Mouse (Mus musculus): Measurements from ENCODE around the gene Utp18.

Utp18 gene

DNA sequence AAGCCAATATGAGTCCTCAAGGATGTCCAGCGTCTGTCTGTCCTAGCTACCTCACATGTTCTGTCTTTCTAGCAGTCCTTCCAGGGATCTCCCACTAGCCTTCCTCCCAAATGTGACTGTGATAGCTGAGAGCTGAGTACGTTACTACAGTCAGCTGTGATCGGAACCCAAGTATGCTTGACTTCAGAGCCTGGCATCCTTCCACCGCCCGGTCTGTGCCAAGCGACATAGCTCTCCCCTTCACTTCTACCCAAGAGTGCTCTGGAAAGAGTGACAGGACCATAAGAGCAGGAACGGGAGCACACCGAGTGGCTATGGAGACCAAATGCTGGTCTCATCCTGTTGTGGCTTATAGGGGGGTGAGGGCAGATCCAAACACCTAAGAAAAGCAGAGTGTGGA lies 55.6 kb downstream of the Utp18 start:
- no peak for DNase-seq (ENCODE audit: extremely low spot score, low read depth, low spot score)

DNA sequence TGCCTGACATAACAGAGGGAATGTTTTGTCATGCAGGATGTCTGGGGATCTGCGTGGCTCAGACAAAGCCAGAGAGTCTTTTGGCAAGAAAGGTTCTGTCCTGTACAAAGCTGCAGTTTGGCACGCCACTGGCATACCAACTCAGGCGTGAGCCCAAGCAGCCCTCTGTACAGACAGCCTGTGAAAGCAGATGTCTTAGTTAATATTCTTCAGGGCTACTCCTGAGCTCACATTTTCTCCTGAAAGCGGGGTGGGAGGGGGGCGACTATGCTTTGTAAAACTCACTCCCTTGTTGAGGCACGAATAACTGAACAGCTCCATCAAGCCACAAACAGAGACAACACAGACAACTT lies 56.3 kb downstream of the Utp18 start:
- no peak for DNase-seq (ENCODE audit: extremely low spot score, low read depth, low spot score)

DNA sequence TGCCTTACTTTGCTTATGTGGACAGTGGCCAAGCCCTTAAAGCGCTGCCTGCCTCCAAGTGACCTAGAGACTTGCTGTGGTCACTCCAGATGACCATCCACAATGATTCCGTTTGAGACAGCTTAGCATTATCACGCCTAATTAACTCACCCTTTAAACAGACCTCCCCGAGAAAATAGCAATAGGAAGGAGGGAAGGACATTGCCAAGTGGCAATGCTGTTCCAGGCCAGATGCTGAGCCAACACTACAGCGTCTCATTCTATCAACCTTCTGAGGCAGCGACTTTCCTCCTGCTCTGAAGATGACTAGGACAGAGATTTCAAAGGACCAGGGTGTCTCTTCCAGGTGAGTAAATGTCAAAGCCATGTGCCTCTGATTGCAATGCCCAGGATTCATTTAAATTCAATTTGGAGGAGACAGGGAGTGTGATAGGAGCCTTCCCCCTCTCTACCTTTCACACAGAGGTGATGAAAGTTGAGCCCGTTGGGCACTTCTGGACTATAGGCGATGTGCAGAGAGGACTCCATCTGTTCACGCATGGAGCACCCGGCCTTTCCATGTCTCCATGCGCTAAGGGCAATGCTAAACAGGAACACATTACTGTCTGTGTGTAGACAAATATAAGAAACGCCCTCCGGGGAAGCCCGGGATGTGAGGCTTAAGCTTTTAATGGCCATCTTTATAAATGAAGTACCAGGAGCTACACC lies 56.8 kb downstream of the Utp18 start:
- no peak for DNase-seq (ENCODE audit: extremely low spot score, low read depth, low spot score)

DNA sequence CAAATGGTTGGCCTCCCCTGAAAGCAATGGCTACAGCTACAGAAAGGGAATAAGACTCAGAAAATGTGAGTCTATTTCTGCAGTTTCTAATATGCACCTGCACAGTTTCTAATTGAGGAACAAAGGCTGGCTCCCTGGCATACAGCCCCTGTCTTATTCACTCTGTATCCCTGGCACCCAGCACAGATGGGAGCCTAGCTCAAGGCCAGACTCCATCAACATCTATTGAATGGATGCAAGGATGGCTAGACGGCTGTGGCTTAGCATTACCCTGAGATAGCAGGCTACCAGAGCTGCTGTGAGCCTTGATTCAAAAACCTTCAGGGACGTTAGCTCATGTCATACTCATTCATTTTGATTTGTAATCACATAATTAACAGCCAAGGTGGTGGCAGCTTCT lies 63.3 kb downstream of the Utp18 start:
- no peak for DNase-seq (ENCODE audit: extremely low spot score, low read depth, low spot score)

DNA sequence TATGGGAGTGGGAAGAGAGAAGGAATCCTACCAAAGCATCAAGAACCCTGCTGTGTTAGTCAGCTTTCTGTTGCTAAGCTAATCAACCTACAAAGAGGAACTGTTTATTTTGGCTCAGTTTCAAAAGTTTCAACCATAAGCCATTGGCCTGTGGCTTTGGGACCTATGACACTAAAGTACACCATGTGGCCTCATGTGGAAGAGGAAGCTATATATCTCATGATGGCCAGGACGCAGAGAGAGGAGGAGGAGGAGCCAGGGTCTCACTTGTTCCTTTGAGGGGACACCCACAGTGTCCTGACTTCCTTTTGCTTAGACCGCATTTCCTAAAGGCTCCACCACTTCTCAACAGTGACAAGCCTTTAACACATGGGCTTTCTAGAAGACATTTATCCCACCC lies 64.0 kb downstream of the Utp18 start:
- no peak for DNase-seq (ENCODE audit: extremely low spot score, low read depth, low spot score)

DNA sequence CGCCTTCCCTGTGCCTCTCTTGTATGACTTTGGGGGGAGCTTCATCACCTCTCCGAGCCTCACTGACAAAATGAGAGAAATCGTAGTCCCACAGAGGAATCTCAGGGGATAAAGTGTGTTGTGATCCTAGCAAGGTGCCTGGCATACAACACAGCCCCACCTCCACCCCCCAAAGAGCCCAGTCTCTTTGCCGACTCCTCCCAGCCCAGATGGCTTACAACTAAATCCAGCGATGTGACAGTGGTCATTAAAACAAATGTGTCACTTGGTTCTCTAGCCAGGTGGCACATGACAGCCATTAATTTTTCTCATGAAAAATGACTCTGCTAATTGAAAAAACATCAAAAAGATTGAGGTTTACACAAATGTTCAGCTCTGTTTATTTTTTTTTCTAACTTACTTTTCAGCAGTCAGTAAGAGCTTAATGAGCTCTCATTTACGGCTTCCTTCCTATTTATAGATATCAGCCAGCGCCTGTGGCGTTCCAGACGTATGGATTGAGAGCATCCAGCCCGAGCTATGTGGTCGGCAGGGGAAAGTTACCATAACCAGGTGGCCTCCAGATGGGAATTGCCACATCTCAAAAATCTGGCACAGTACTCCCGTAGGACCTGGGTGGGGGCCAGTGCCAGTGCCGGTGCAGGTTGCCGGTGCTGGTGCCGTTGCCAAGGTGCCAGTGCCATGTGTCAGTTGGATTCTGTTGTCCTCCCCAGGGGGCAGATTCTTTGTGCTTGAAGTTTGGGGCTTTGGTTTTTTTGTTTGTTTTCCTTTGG lies 67.4 kb downstream of the Utp18 start:
- DNase-seq (ENCODE audit: extremely low spot score, low read depth, low spot score), result peak; percentile 37

DNA sequence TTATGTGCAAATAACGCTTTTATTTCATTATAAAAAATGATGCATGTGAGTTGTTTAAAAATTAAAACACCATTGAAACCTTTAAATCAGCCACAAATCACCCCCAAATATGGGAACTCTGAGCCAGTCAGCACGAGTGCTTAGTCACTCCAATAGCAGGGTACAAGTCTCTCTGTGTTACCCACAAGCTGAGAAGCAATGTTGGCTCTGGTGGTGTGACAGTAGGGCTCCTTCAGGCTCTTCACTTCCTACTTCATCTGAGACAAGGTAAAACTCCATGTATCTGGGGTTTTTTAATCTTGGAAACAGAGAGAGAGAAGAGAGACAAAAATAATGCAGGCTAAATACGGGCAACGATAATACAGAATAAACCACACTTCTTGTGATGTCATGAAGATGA lies 72.6 kb downstream of the Utp18 start:
- no peak for DNase-seq (ENCODE audit: extremely low spot score, low read depth, low spot score)

DNA sequence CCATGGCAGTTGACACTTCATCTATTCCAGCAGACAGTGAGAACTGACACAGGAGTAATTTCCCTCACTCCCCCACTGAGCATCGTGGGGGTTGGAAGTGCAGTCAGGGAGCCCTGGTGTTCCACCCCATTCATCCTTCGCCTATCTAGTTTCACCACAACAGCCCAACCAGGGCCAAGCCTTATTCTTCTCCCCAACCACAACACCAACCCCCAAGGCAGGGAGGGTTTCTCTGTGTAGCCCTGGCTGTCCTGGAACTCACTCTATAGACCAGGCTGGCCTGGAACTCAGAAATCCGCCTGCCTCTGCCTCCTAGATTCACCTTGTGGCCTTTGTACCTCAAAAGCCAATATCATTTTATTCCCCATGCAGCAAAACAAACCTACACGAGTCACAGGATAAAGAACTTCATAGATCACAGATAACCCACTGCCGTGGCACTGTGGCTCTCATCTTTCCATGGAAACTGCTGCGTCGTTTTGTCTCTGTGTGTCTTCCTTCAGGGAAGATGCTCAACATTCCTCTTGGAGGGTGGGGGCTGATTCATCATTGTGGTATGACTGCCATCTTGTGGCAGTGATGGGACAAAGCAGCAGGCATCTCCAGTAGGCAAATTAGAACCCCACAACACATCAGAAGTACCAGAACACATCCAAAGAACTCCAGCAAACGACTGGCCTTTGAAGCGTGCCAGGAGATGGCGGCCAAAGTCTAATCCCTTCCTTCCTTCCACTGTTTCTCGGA lies 73.3 kb downstream of the Utp18 start:
- DNase-seq (ENCODE audit: extremely low spot score, low read depth, low spot score), result no peak
